Mouse (Mus musculus): ENCODE results near the gene Ccdc162. TPM values are rescaled to one million over a fixed set of nuclear protein-coding genes. Genes with fewer than 3 reads are reported as not detected.
"Not testable (repeated sequence)": the region's sequence is repeated elsewhere in the genome, so short reads cannot be mapped to it uniquely, and the experiment has no call there.

The Ccdc162 gene
- polyA plus RNA-seq, 1 experiment from 2014 or later = 0.77 TPM

DNA sequence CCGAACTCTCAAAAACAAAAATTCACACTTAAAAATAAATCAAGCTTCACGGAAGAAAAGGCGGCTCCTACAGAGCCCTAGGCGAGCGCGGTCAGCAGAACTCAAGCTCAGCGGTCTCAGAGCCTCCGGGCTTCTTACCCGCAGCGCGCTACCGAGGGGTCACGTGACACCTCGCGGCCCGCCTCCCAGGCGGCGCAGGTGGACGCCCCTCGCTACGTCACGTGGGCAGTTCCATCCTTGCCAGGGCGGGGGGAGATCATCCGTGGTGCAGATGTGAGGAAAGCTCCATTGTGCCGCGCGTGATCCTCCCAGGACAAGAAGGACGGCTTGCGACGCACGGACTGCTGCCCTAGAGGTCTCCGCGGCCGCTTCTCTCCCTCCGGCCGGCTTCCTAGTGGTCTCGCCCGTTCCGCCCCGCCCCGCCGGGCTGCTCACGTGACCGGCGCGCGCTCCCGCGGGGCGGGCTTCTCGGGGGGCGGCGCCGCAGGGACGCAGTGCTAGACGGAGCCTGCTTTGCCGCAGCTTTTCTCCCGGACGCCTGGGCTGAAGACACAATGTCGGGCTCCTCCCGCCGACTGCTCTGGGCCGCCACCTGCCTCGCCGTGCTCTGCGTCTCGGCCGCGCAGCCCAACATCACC, 197.3 kb downstream of the Ccdc162 start, which contains the start of gene Cd164:
Gene Cd164 (plus strand): TSS at position 434 of the 638 bp plus-strand sequence.
- no peaks in the 10 kb centered on the region for H3K27me3 ChIP-seq (replicated peaks)
- peaks cover 29% of the 10 kb centered on the region for H3K4me1 ChIP-seq
- peak within 1 kb of the TSS; percentile 79 for H3K9ac ChIP-seq
- peak within 1 kb of the TSS; percentile 66 for H3K4me2 ChIP-seq
- H3K27ac ChIP-seq = peak within 1 kb of the TSS; percentile 99
- H3K4me3 ChIP-seq = peak within 1 kb of the TSS; percentile 80
- peak; percentile 95 for ATAC-seq (replicated peaks)
- H3K36me3 ChIP-seq (replicated peaks) = no peaks in the 10 kb centered on the region
- WGBS = 0% methylated on average over 69 of the region's 69 CpGs
- no peaks in the 10 kb centered on the region for H3K9me3 ChIP-seq

DNA sequence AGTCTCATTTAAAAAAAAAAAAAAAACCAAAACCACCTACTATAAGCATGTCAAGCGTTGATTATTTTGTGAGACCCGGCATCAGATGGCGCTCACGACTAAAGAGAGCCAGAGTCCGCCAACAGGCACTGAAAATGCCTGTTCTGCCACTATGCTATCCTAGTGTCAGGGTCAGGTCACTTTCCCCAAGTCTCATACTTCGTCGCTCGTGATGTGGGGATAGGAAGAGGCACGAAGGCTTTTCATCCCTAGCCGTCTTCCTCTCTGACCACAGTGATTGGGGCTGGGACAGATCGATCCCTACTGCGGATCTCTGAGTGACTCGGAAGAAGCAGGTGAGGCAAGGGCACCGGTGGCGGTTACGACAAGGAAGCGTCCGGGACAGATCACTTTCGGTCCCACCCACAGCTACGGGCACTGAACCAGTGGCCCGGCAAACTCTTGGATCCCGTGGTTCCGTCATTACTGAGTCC, 197.9 kb downstream of the Ccdc162 start:
- Histone ChIP-seq H3K27ac (peak overlapping the region; percentile 99), H3K36me3 (replicated peaks) (no peaks in the 10 kb centered on the region), H3K4me3 (peak overlapping the region; percentile 80), H3K4me1 (peaks cover 29% of the 10 kb centered on the region), H3K4me2 (peak overlapping the region; percentile 66), H3K9ac (peak overlapping the region; percentile 79), H3K9me3 (no peaks in the 10 kb centered on the region), H3K27me3 (replicated peaks) (no peaks in the 10 kb centered on the region)
- under 1% methylated on average over 23 of the region's 23 CpGs for WGBS
- peak; percentile 75 for ATAC-seq (replicated peaks)

DNA sequence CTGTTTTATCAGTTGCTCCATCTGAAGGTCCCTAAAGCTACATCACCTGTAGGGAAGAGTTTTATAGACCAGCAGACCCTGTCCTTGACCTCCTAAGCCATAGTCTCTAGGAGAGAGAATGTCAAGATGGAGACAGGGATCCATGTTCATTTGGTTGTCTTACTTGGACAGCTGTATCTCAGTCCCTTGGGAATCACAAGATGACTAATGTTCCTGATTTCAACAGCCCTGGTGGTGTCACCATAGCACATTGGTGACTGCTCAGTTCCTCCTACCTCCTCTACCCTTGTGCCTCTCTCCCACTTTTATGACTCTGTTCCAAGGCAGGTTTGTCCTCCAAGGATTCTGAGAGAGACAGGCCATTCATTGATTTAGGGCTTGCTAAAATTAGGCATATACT, 201.5 kb downstream of the Ccdc162 start:
- no peaks in the 10 kb centered on the region for H3K36me3 ChIP-seq (replicated peaks)
- no peak overlapping the region for H3K9ac ChIP-seq
- no peak overlapping the region for H3K27ac ChIP-seq
- no peaks in the 10 kb centered on the region for H3K27me3 ChIP-seq (replicated peaks)
- H3K4me3 ChIP-seq = no peak overlapping the region
- H3K9me3 ChIP-seq = no peaks in the 10 kb centered on the region
- no peak for ATAC-seq (replicated peaks)
- peaks cover 3% of the 10 kb centered on the region; the same call in 1 of the 2 replicates for H3K4me1 ChIP-seq
- H3K4me2 ChIP-seq = no peak overlapping the region

DNA sequence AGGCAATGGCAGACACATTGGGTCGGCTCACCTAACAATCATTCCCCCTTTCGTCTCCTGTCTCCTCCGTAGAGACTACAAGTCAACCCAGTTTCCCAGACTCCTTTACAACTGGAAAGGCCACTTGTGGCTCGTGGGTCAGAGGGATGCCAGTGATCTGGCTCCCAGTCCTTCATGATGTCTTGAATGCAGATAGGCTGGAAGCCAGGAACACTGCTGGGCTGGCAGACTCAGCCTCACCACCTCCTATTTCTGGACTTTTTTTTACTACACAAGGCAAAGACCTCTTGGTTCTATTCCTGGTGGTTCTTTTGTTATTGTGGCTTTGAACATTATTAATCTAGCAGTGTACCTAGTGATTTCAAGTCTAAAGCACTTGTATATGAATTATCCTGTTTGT, 202.1 kb downstream of the Ccdc162 start:
- Histone ChIP-seq H3K4me3 (no peak overlapping the region), H3K9ac (no peak overlapping the region), H3K4me1 (peaks cover 3% of the 10 kb centered on the region; the same call in 1 of the 2 replicates), H3K27me3 (replicated peaks) (no peaks in the 10 kb centered on the region), H3K27ac (no peak overlapping the region), H3K36me3 (replicated peaks) (no peaks in the 10 kb centered on the region), H3K9me3 (no peaks in the 10 kb centered on the region), H3K4me2 (no peak overlapping the region)
- ATAC-seq (replicated peaks) = no peak
- WGBS = 83% methylated on average over 4 of the region's 4 CpGs

DNA sequence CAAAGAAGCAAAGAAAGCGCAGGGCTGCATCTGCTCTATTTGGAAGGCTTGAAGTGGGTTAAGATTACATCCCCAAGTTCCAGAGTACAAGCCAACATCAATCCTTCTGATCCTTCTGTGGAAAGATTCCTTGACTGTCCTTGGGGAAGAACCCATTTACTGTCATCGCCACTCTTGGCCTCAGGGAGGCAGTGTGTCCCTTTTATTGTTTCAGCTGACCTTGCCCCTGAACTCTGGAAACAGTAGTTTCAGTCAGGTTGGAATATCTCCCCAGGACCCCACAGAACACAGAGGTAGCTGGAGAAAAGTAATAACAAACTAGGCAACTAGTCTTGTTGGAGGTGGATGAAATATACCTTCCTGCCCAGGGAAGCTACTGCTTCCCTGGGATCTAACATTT, 207.3 kb downstream of the Ccdc162 start:
- ATAC-seq (replicated peaks) = no peak
- 29% methylated on average over 2 of the region's 2 CpGs for WGBS
- no peak overlapping the region for H3K9ac ChIP-seq
- no peaks in the 10 kb centered on the region for H3K4me1 ChIP-seq
- H3K27me3 ChIP-seq (replicated peaks) = no peaks in the 10 kb centered on the region
- no peaks in the 10 kb centered on the region for H3K9me3 ChIP-seq
- H3K4me3 ChIP-seq = no peak overlapping the region
- H3K27ac ChIP-seq = no peak overlapping the region
- H3K36me3 ChIP-seq (replicated peaks) = no peaks in the 10 kb centered on the region
- no peak overlapping the region for H3K4me2 ChIP-seq

DNA sequence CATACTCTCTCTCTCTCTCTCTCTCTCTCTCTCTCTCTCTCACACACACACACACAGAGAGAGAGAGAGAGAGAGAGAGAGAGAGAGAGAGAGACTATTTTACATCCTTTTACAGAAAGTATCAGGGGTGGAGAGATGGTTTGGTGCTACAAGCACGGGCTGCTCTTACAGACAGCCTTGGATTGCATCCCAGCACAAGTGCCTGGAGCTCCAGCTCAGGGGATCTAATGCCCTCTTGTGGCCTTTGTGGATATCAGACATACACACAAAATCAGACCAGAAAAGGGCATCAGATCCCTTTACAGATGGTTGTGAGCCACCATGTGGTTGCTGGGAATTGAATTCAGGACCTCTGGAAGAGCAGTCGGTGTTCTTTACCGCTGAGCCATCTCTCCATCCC, 211.0 kb downstream of the Ccdc162 start:
- H3K27ac ChIP-seq = not testable (repeated sequence)

DNA sequence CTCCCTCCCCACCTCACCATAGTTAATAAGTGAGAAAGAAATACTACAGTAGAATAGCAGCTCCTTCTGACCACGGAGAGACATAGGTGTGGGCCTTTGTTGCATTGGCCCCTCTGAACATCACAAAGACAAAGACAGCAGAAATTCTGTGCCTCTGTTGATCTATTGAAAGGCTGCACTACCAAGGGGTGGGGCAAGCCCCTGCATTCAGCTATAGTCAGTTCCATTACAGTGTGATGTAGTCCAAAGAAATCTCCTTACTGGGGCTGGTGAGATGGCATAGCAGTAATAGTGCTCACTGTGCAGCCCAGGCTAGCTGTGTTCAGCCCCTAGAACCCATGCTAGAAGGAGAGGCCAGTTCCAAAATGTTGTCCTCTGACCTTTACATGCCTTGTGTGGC, 211.4 kb downstream of the Ccdc162 start:
- no peaks in the 10 kb centered on the region for H3K27me3 ChIP-seq (replicated peaks)
- no peak; the same call in 1 of the 2 replicates for ATAC-seq (replicated peaks)
- H3K9ac ChIP-seq = no peak overlapping the region
- 100% methylated on average over 1 of the region's 1 CpGs for WGBS
- H3K4me1 ChIP-seq = no peaks in the 10 kb centered on the region
- H3K36me3 ChIP-seq (replicated peaks) = no peaks in the 10 kb centered on the region
- H3K27ac ChIP-seq = no peak overlapping the region
- no peaks in the 10 kb centered on the region for H3K9me3 ChIP-seq
- H3K4me2 ChIP-seq = no peak overlapping the region
- no peak overlapping the region for H3K4me3 ChIP-seq

More for the DNA sequence above, 211.0 kb downstream of the Ccdc162 start:
- H3K9ac ChIP-seq; H3K4me3 ChIP-seq; H3K36me3 ChIP-seq (replicated peaks); H3K4me1 ChIP-seq; H3K4me2 ChIP-seq; H3K9me3 ChIP-seq; H3K27me3 ChIP-seq (replicated peaks): not testable (repeated sequence)
- ATAC-seq (replicated peaks) = peak; percentile 83
- WGBS = under 1% methylated on average over 3 of the region's 3 CpGs

DNA sequence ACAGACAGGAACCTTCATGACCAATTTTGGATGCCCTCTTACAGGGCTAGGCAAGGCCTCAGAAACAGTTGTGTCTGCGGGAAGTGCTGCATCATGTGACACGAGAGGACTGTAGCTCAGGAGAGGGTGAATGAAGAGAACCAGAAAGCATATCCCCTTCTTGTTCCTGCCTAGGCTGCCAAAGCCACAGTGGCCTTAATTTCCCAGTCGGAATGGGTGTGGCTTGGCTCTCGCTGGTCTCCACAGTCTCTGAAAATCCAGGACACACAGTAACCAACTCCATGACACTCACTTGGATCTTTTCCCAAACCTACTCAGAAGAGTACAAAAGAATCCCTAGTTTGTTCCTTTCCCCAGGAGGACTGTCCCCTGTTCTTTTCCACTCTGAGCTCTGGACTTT, 215.5 kb downstream of the Ccdc162 start:
- no peaks in the 10 kb centered on the region for H3K9me3 ChIP-seq
- no peaks in the 10 kb centered on the region for H3K36me3 ChIP-seq (replicated peaks)
- 62% methylated on average over 4 of the region's 4 CpGs for whole genome bisulfite sequencing
- no peaks in the 10 kb centered on the region for H3K4me1 ChIP-seq
- H3K27ac ChIP-seq = no peak overlapping the region
- H3K4me2 ChIP-seq = no peak overlapping the region
- H3K27me3 ChIP-seq (replicated peaks) = no peaks in the 10 kb centered on the region
- ATAC-seq (replicated peaks) = no peak
- H3K4me3 ChIP-seq = no peak overlapping the region
- H3K9ac ChIP-seq = no peak overlapping the region

DNA sequence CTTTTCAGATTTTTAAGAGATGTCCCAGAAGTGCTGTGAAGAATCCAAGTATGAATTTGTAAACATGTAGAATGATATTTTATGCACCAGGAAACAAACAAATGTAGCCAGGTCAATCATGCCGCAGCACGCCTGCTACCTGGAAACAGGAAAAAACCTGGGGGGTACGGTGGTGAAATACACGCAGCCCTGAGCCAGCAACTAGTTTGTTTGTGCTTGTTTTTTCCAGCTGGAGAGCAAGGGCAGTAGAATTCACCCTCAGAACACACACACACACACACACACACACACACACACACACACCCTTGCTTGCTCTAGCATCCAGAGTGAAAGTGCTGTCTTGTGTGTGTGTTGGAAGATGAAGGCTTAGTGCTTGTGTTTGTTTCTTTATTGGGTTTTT, 225.3 kb downstream of the Ccdc162 start:
- Histone ChIP-seq H3K27me3 (replicated peaks) (no peaks in the 10 kb centered on the region; the same call in 1 of the 2 replicates), H3K9ac (no peak overlapping the region), H3K4me1 (peaks cover 18% of the 10 kb centered on the region), H3K36me3 (replicated peaks) (no peaks in the 10 kb centered on the region), H3K9me3 (no peaks in the 10 kb centered on the region), H3K27ac (no peak overlapping the region), H3K4me2 (peak overlapping the region; percentile 98), H3K4me3 (peak overlapping the region; percentile 86; the same call in 1 of the 2 replicates)
- 50% methylated on average over 4 of the region's 4 CpGs for WGBS
- no peak for ATAC-seq (replicated peaks)

DNA sequence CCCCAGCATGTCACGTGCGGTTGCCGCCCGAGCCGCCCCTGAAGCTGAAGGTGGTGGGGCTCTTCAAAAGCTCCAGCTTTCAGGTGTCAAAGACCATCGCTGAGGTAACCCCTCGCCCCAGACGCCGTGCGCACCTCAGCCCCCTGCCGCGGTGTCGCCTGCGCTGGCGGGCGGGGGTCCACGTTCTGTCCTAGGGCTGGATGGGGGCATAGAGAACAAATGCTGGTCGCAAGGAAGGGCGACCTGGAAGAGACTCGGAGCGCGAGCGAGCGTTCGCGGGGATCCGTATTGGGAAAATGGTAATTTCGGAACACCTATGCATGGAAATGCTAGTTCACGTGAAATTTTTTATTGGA, 225.9 kb downstream of the Ccdc162 start:
- Histone ChIP-seq H3K27me3 (replicated peaks) (no peaks in the 10 kb centered on the region; the same call in 1 of the 2 replicates), H3K27ac (peak overlapping the region; percentile 59; the same call in 1 of the 2 replicates), H3K4me1 (peaks cover 18% of the 10 kb centered on the region), H3K9ac (peak overlapping the region; percentile 75), H3K36me3 (replicated peaks) (no peaks in the 10 kb centered on the region), H3K4me3 (peak overlapping the region; percentile 86), H3K9me3 (no peaks in the 10 kb centered on the region), H3K4me2 (peak overlapping the region; percentile 98)
- under 1% methylated on average over 29 of the region's 29 CpGs for WGBS
- ATAC-seq (replicated peaks) = peak; percentile 76

DNA sequence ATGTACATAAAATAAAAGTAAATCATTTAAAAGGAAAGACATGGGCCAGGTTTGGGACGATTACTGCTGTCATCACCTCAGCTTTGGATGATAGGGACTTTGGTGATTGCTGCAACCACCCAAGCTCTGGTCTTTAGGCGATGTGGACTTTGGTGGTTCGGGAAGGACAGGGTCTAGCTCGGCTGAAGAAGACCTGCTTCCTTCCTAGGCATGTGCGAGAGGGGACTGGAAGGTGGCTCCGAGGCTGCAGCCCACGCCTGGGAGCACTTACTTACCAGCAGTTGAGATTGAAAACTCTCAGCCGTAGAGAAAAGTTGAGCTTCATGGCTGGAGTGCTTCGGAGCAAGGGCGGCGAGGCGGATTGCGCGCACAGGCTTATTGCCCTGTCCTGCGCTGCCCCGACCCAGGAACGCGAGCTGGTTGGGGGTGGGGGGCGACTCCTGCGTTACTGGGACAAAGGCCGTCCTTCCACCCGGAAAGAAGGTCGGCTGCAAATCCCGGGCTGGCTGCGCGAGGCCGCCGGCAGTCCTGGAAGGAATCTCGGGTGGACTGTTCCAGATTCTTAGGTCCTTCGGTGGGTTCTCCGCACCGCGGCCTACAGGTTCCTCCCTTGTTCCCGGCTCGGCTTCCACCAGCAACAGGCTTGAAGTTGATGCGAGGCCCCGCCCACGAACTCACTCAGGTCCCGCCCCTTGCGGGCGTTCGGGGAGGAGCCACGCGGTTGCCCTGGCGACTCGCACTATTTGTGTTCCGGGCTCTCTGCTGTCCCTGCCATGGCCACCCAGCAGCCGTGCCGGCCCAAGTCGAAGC, 226.5 kb downstream of the Ccdc162 start, which contains the start of the genes Smpd2 and Ppil6:
Gene Smpd2 (minus strand): TSS at position 662 of the 810 bp plus-strand sequence.
Gene Ppil6 (plus strand): TSS at position 732 of the 810 bp plus-strand sequence.
- ATAC-seq (replicated peaks) = peak; percentile 97
- under 1% methylated on average over 50 of the region's 50 CpGs for WGBS
- H3K9me3 ChIP-seq = no peaks in the 10 kb centered on the region
- no peaks in the 10 kb centered on the region for H3K36me3 ChIP-seq (replicated peaks)
- peak within 1 kb of the TSS; percentile 75 for H3K9ac ChIP-seq
- peak within 1 kb of the TSS; percentile 59; the same call in 1 of the 2 replicates for H3K27ac ChIP-seq
- H3K27me3 ChIP-seq (replicated peaks) = no peaks in the 10 kb centered on the region; the same call in 1 of the 2 replicates
- H3K4me1 ChIP-seq = peaks cover 18% of the 10 kb centered on the region
- H3K4me3 ChIP-seq = peak within 1 kb of the TSS; percentile 86
- peak within 1 kb of the TSS; percentile 98 for H3K4me2 ChIP-seq

DNA sequence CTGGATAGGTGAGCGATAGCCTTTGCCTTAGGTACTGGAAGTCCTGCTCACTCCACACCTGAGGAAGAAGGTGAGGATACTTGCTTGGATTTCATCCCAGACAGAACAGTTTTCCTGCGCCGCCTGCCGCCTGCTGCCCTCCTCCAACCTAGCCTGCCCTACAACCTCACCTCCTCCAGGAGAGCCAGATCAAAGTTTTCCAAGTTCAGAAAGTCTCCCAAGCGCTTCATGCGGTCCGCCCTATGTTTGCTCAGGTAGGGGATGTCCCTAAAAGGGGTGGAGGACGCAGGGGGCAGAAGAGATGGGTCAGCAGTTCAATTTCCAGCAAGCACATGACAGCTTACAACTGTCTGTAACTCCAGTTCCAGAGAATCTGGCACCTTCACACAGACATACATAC, 227.1 kb downstream of the Ccdc162 start:
- H3K9ac ChIP-seq = peak overlapping the region; percentile 75
- no peaks in the 10 kb centered on the region; the same call in 1 of the 2 replicates for H3K27me3 ChIP-seq (replicated peaks)
- H3K9me3 ChIP-seq = no peaks in the 10 kb centered on the region
- 42% methylated on average over 8 of the region's 8 CpGs for WGBS
- H3K4me2 ChIP-seq = peak overlapping the region; percentile 98
- H3K36me3 ChIP-seq (replicated peaks) = no peaks in the 10 kb centered on the region
- peaks cover 18% of the 10 kb centered on the region for H3K4me1 ChIP-seq
- no peak for ATAC-seq (replicated peaks)
- peak overlapping the region; percentile 86 for H3K4me3 ChIP-seq
- H3K27ac ChIP-seq = no peak overlapping the region

All from midbrain, embryonic 15.5 days (tissue).